Mouse (Mus musculus): ENCODE measurements around the gene Map3k21.

DNA sequence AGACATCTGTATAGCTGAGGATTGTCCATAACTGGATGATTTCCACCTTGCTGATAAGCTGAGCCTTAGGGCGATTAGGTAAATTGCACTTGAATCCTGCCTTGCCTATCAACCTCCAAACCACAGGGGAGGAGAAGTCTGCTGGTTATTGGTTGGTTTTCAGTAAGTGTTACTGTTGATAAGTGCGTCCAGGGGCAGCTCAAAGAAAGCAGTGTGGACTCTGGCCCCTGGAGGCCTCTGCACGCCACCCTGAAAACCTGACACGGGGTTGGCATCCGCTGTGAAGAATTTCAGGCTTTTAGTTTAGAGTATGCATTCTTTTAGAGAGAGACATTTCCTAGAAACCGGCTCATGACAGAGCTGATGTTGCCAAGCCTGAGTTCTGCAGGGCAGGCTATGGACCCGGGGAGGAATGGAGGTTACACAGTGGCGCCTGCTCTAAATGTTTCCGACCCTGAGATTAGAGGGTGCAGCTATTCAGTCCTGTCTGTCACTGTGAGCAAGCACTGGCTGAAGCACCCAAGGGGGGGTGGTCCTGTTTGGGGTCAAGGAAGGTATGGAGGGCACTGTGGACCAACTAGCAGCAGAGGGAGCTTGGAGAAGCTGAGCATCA lies 38.6 kb downstream of the Map3k21 start:
- TF ChIP-seq POLR2A (IDR thresholded peaks at IDR 0.05; ENCODE audit: extremely low read depth, insufficient read depth, low read length): no peak
- no peak for TF ChIP-seq CTCF (IDR thresholded peaks at IDR 0.05; ENCODE audit: low read depth, low read length)
